Mouse (Mus musculus): Measurements from ENCODE around the gene Kcnc1. TPM values are rescaled to one million over a fixed set of nuclear protein-coding genes. Genes with fewer than 3 reads are reported as not detected.

Kcnc1 gene
- polyA plus RNA-seq, 1 experiment from 2014 or later, result not detected

GRCm38 (mm10) chr7:46422764-46423412 is 26.6 kb downstream of the Kcnc1 start:
- Histone ChIP-seq H3K4me1 (replicated peaks) (no peaks in the 10 kb centered on the region), H3K9me3 (replicated peaks) (no peaks in the 10 kb centered on the region), H3K9ac (no peak overlapping the region), H3K27ac (no peak overlapping the region), H3K36me3 (no peaks in the 10 kb centered on the region), H3K4me3 (no peak overlapping the region), H3K27me3 (0 out of 2 replicates have a peak, but pooled peaks cover 6% of the 10 kb centered on the region), H3K4me2 (no peak overlapping the region)
- no peak for ATAC-seq (replicated peaks; ENCODE audit: insufficient number of reproducible peaks, insufficient read depth, low FRiP score, low read depth)
- 54% methylated on average over 18 of the region's 18 CpGs for WGBS

GRCm38 (mm10) chr7:46423951-46424350 is 27.7 kb downstream of the Kcnc1 start:
- no peak overlapping the region for H3K4me3 ChIP-seq
- no peak overlapping the region for H3K4me2 ChIP-seq
- H3K9ac ChIP-seq, result no peak overlapping the region
- ATAC-seq (replicated peaks; ENCODE audit: insufficient number of reproducible peaks, insufficient read depth, low FRiP score, low read depth), result no peak
- no peak overlapping the region for H3K27ac ChIP-seq
- H3K27me3 ChIP-seq, result 0 out of 2 replicates have a peak, but pooled peaks cover 6% of the 10 kb centered on the region
- H3K4me1 ChIP-seq (replicated peaks), result no peaks in the 10 kb centered on the region
- WGBS, result 60% methylated on average over 3 of the region's 3 CpGs
- no peaks in the 10 kb centered on the region for H3K9me3 ChIP-seq (replicated peaks)
- H3K36me3 ChIP-seq, result no peaks in the 10 kb centered on the region

GRCm38 (mm10) chr7:46425012-46425411 is 28.7 kb downstream of the Kcnc1 start:
- Histone ChIP-seq H3K36me3 (no peaks in the 10 kb centered on the region), H3K4me1 (replicated peaks) (no peaks in the 10 kb centered on the region), H3K9me3 (replicated peaks) (no peaks in the 10 kb centered on the region), H3K4me3 (no peak overlapping the region), H3K9ac (no peak overlapping the region), H3K27me3 (0 out of 2 replicates have a peak, but pooled peaks cover 2% of the 10 kb centered on the region), H3K4me2 (no peak overlapping the region), H3K27ac (no peak overlapping the region)
- 70% methylated on average over 4 of the region's 4 CpGs for WGBS
- no peak for ATAC-seq (replicated peaks; ENCODE audit: insufficient number of reproducible peaks, insufficient read depth, low FRiP score, low read depth)

- H3K4me3 ChIP-seq, result no peak overlapping the region
- ATAC-seq (replicated peaks; ENCODE audit: insufficient number of reproducible peaks, insufficient read depth, low FRiP score, low read depth), result no peak
- no peaks in the 10 kb centered on the region for H3K27me3 ChIP-seq
- H3K9ac ChIP-seq, result no peak overlapping the region
- no peaks in the 10 kb centered on the region for H3K4me1 ChIP-seq (replicated peaks)
- no peaks in the 10 kb centered on the region for H3K36me3 ChIP-seq
- 46% methylated on average over 5 of the region's 5 CpGs for WGBS
- H3K4me2 ChIP-seq, result no peak overlapping the region
- no peak overlapping the region for H3K27ac ChIP-seq
- H3K9me3 ChIP-seq (replicated peaks), result no peaks in the 10 kb centered on the region
These were observed 37.6 kb downstream of the Kcnc1 start for GRCm38 (mm10) chr7:46433874-46434273.

GRCm38 (mm10) chr7:46435833-46436232 is 39.5 kb downstream of the Kcnc1 start:
- H3K27ac ChIP-seq, result no peak overlapping the region
- H3K4me3 ChIP-seq, result no peak overlapping the region
- H3K4me1 ChIP-seq (replicated peaks), result no peaks in the 10 kb centered on the region
- no peak for ATAC-seq (replicated peaks; ENCODE audit: insufficient number of reproducible peaks, insufficient read depth, low FRiP score, low read depth)
- no peaks in the 10 kb centered on the region for H3K36me3 ChIP-seq
- H3K9ac ChIP-seq, result no peak overlapping the region
- H3K9me3 ChIP-seq (replicated peaks), result no peaks in the 10 kb centered on the region
- WGBS, result 84% methylated on average over 5 of the region's 5 CpGs
- no peak overlapping the region for H3K4me2 ChIP-seq
- no peaks in the 10 kb centered on the region for H3K27me3 ChIP-seq

GRCm38 (mm10) chr7:46438537-46439141 is 42.3 kb downstream of the Kcnc1 start:
- 59% methylated on average over 9 of the region's 9 CpGs for WGBS
- ATAC-seq (replicated peaks; ENCODE audit: insufficient number of reproducible peaks, insufficient read depth, low FRiP score, low read depth), result no peak
- Histone ChIP-seq H3K9me3 (replicated peaks) (no peaks in the 10 kb centered on the region), H3K27me3 (no peaks in the 10 kb centered on the region), H3K27ac (no peak overlapping the region), H3K4me1 (replicated peaks) (no peaks in the 10 kb centered on the region), H3K4me2 (no peak overlapping the region), H3K36me3 (no peaks in the 10 kb centered on the region), H3K4me3 (no peak overlapping the region), H3K9ac (no peak overlapping the region)

- H3K9me3 ChIP-seq (replicated peaks), result no peaks in the 10 kb centered on the region
- no peaks in the 10 kb centered on the region for H3K36me3 ChIP-seq
- WGBS, result 80% methylated on average over 10 of the region's 10 CpGs
- no peak overlapping the region for H3K9ac ChIP-seq
- no peak overlapping the region for H3K4me2 ChIP-seq
- H3K4me1 ChIP-seq (replicated peaks), result no peaks in the 10 kb centered on the region
- no peak overlapping the region for H3K27ac ChIP-seq
- H3K4me3 ChIP-seq, result no peak overlapping the region
- no peak for ATAC-seq (replicated peaks; ENCODE audit: insufficient number of reproducible peaks, insufficient read depth, low FRiP score, low read depth)
- H3K27me3 ChIP-seq, result no peaks in the 10 kb centered on the region
These were observed 46.9 kb downstream of the Kcnc1 start for GRCm38 (mm10) chr7:46443163-46443562.

DNA sequence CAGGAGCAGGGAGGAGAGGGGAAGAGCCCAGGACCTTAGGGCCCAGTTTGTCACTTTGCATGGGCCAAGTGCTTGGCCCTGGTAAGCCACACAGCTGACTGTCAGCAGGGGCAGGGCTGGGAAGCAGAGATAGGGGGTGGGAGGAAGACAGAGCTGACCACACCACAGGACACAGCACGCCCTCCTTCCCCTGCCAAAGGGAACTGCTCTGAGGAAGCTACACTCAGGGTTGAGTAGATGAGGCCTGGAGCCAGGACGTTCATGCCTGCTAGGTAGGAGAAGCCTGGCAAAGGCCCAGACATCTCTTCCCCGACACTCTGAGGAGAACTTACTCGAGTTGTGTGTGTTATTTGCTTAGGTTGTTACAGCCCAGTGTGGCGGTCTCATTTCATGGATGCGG is 49.6 kb downstream of the Kcnc1 start:
- Histone ChIP-seq H3K36me3 (no peaks in the 10 kb centered on the region), H3K4me2 (no peak overlapping the region), H3K4me3 (no peak overlapping the region), H3K9ac (no peak overlapping the region), H3K9me3 (replicated peaks) (no peaks in the 10 kb centered on the region), H3K27me3 (no peaks in the 10 kb centered on the region), H3K27ac (no peak overlapping the region), H3K4me1 (replicated peaks) (no peaks in the 10 kb centered on the region)
- 69% methylated on average over 6 of the region's 6 CpGs for WGBS
- no peak for ATAC-seq (replicated peaks; ENCODE audit: insufficient number of reproducible peaks, insufficient read depth, low FRiP score, low read depth)

- no peak overlapping the region for H3K9ac ChIP-seq
- H3K27ac ChIP-seq, result no peak overlapping the region
- 54% methylated on average over 9 of the region's 9 CpGs for WGBS
- H3K36me3 ChIP-seq, result no peaks in the 10 kb centered on the region
- no peaks in the 10 kb centered on the region for H3K9me3 ChIP-seq (replicated peaks)
- no peaks in the 10 kb centered on the region for H3K27me3 ChIP-seq
- no peak overlapping the region for H3K4me2 ChIP-seq
- ATAC-seq (replicated peaks; ENCODE audit: insufficient number of reproducible peaks, insufficient read depth, low FRiP score, low read depth), result no peak
- no peak overlapping the region for H3K4me3 ChIP-seq
- H3K4me1 ChIP-seq (replicated peaks), result no peaks in the 10 kb centered on the region
These were observed 51.3 kb downstream of the Kcnc1 start for GRCm38 (mm10) chr7:46447473-46448165.

DNA sequence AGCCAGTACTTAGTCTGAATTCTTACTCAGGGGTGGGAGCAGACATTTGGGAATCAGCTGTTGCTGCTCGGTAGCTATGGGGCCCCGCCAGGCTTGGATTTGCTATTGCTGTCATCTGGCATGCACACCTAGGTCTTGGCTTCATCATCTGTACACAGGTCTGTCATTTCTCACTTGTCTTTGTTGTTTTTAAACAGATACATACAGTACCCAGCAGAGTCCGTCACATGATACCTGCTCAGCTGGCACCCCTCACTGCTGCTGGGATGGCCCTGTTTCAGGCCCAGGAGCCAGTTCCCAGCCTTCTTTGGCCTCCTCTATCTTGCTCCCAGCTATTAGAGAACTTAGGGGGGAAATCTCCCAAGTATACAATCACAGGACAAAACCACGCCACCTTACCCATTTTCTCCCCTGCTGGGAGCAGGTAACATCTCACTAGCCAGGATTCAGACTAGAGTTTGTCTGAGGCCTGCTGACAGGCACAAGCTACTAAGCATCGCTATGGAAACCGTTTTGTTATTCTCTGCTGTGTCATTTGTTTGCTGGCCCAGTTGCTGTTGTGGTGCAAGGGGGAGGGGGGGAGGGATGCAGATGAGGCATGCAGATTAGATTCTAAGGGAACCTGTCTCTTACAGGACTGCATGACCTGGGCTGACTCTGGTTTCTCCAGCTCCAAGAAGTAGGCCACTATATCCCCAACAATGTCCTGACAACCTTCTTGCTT is 52.8 kb downstream of the Kcnc1 start:
- ATAC-seq (replicated peaks; ENCODE audit: insufficient number of reproducible peaks, insufficient read depth, low FRiP score, low read depth), result no peak
- Histone ChIP-seq H3K9ac (no peak overlapping the region), H3K4me1 (replicated peaks) (no peaks in the 10 kb centered on the region), H3K9me3 (replicated peaks) (no peaks in the 10 kb centered on the region), H3K36me3 (no peaks in the 10 kb centered on the region), H3K27me3 (no peaks in the 10 kb centered on the region), H3K4me2 (no peak overlapping the region), H3K27ac (no peak overlapping the region), H3K4me3 (no peak overlapping the region)
- WGBS, result 56% methylated on average over 6 of the region's 6 CpGs

- 41% methylated on average over 10 of the region's 10 CpGs for WGBS
- H3K4me2 ChIP-seq, result no peak overlapping the region
- no peak for ATAC-seq (replicated peaks; ENCODE audit: insufficient number of reproducible peaks, insufficient read depth, low FRiP score, low read depth)
- H3K36me3 ChIP-seq, result no peaks in the 10 kb centered on the region
- H3K27me3 ChIP-seq, result no peaks in the 10 kb centered on the region
- H3K4me1 ChIP-seq (replicated peaks), result no peaks in the 10 kb centered on the region
- H3K9me3 ChIP-seq (replicated peaks), result 0 out of 2 replicates have a peak, but pooled peaks cover 3% of the 10 kb centered on the region
- no peak overlapping the region for H3K9ac ChIP-seq
- no peak overlapping the region for H3K4me3 ChIP-seq
- H3K27ac ChIP-seq, result no peak overlapping the region
These were observed 57.8 kb downstream of the Kcnc1 start for GRCm38 (mm10) chr7:46453930-46454679.
